Mouse (Mus musculus): Measurements from ENCODE around the gene Rpl4.
"Not testable (repeated sequence)": the region's sequence is repeated elsewhere in the genome, so short reads cannot be mapped to it uniquely, and the experiment has no call there.

DNA sequence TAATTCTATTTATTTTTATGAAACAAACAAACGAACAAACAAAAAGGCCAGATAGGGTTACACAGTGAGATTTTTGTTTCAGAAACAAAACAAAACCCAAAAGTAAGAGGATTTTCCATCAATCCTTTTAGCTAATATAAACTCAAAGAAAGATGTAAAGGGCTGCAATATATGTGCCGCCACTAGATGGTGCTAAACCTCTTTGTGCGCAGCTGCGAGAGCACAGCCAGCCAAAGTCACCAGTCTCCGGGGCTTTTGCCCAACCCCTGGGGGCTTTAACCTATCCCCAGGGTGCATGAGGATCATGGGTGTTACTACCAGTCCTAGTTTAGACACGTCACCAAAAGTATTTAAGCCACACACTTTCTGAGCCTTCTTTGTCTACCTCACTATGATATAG lies 34.3 kb upstream of the Rpl4 start:
- TF ChIP-seq POLR2A (IDR thresholded peaks at IDR 0.05; ENCODE audit: borderline replicate concordance, extremely low read depth, low read depth, low read length) = not testable (repeated sequence)
- peak; percentile 62 for TF ChIP-seq CTCF (IDR thresholded peaks at IDR 0.05; ENCODE audit: insufficient read depth, low read length)
